Mouse (Mus musculus) midbrain, embryonic 12.5 days (tissue): ENCODE data around the gene Rep15. TPM values are rescaled to one million over a fixed set of nuclear protein-coding genes. Genes with fewer than 3 reads are reported as not detected.

Experiments
- ATAC-seq: fragments of 200-750 bp; cut with Nextera tagmentation; 2 replicates; pipeline ENCODE4 v1.8.0; 2017; ENCODE audit warnings: low read depth, moderate TSS enrichment, moderate library complexity; ENCODE audit not compliant: low FRiP score
- H3K27ac ChIP-seq: fragments of 300-500 bp; sonication (generic); replicated peaks from 2 replicates; pipeline ENCODE4 v1.5.1; 2016; ENCODE audit warnings: mild to moderate bottlenecking
- H3K27me3 ChIP-seq: fragments of 300-500 bp; sonication (generic); 2 replicates; pipeline ENCODE4 v1.6.1; 2016; ENCODE audit warnings: mild to moderate bottlenecking
- H3K36me3 ChIP-seq: fragments of 300-500 bp; sonication (generic); 2 replicates; pipeline ENCODE4 v1.6.1; 2016
- H3K4me1 ChIP-seq: fragments of 300-500 bp; sonication (generic); 2 replicates; pipeline ENCODE4 v1.6.1; 2016
- H3K4me2 ChIP-seq: fragments of 300-500 bp; sonication (generic); replicated peaks from 2 replicates; pipeline ENCODE4 v1.6.1; 2016; ENCODE audit warnings: mild to moderate bottlenecking, moderate library complexity
- H3K4me3 ChIP-seq: fragments of 300-500 bp; sonication (generic); 2 replicates; pipeline ENCODE4 v1.5.1; 2016; ENCODE audit warnings: mild to moderate bottlenecking
- H3K9ac ChIP-seq: fragments of 300-500 bp; sonication (generic); replicated peaks from 2 replicates; pipeline ENCODE4 v1.6.1; 2016; ENCODE audit warnings: mild to moderate bottlenecking, moderate library complexity
- H3K9me3 ChIP-seq: fragments of 300-500 bp; sonication (generic); 2 replicates; pipeline ENCODE4 v1.6.1; 2016; ENCODE audit warnings: mild to moderate bottlenecking
- WGBS: fragments of 180-500 bp; shearing (Covaris S2); methylation state at CpG from one replicate; pipeline ENCODE4 v1.1.7; 2016; 5-methylcytosine and 5-hydroxymethylcytosine counted together
- polyA plus RNA-seq: library from polyadenylated mRNA; unstranded; fragments of >200 nt; fragmentation: Nextera tagmentation; extraction: Ambion mirVana; gene quantifications from 2 replicates; pipeline ENCODE4 v1.2.1, GENCODE M21; 2016

Rep15 gene
- polyA plus RNA-seq, 1 experiment from 2014 or later, result 0.42 TPM

DNA sequence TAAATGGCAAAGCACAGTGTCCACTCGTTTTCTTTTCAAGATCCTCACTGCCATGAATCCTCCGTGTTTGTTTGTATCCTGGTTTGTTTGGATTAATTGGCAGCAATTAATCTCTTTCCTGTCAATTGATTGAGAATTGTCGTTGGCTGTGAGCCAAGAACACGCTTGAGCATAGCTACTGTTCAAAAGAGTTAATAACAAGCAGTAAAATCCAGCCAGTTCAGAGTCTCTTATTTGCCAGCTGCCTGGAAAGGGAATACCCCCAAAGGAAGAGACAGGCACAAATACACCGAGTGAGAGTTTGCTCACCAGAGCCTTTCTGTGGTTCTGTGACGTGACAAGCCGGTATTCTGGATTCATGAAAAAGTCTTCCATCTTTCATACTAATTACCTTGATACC is 29.6 kb downstream of the Rep15 start:
- H3K9ac ChIP-seq, result no peak overlapping the region
- H3K36me3 ChIP-seq, result peaks cover 63% of the 10 kb centered on the region
- no peak overlapping the region for H3K4me2 ChIP-seq
- H3K9me3 ChIP-seq, result no peaks in the 10 kb centered on the region
- no peak for ATAC-seq
- H3K4me1 ChIP-seq, result no peaks in the 10 kb centered on the region; the same call in 1 of the 2 replicates
- 91% methylated on average over 7 of the region's 7 CpGs for WGBS
- no peaks in the 10 kb centered on the region for H3K27me3 ChIP-seq
- H3K27ac ChIP-seq, result no peak overlapping the region
- H3K4me3 ChIP-seq, result no peak overlapping the region

- ATAC-seq, result no peak
- no peaks in the 10 kb centered on the region for H3K9me3 ChIP-seq
- 92% methylated on average over 7 of the region's 7 CpGs for WGBS
- no peak overlapping the region for H3K27ac ChIP-seq
- no peak overlapping the region for H3K9ac ChIP-seq
- H3K4me1 ChIP-seq, result no peaks in the 10 kb centered on the region; the same call in 1 of the 2 replicates
- no peak overlapping the region for H3K4me2 ChIP-seq
- H3K36me3 ChIP-seq, result peaks cover 62% of the 10 kb centered on the region
- no peak overlapping the region for H3K4me3 ChIP-seq
- no peaks in the 10 kb centered on the region for H3K27me3 ChIP-seq
Measured at GRCm38 (mm10) chr6:147062694-147063093, 30.3 kb downstream of the Rep15 start.

DNA sequence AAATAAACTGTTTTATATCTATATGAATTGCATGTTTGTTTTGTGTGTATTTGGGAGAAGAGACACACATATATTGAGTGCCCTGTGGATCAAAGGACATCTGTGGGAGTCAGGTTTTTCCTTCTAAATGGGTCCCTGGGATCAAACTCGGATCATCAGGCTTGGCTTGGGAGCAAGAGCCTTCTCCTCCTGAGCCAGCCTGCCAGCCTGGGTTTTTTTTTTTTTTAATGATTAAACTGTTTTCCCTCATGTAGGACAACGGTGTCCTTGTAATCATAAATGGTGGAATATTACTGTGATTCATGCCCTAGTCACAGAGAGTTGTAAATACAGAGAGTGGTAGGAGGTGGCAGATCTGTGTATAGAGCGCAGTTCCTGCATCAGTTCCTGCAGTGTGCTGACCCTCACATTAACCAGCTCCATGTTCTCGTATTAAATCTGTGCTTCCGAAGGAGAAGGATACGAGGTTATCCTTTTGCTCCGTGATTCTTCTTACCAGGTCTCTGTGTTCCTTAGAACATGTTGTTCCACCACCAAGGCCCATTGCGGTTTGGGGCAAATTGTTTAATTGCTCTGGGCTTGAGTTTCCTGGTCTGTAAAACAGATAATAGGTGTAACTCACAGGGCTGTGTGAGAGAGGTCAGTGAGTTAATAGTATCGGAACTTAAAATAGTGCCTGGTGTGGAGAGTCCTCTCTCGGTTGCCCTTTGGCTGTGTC is 32.0 kb downstream of the Rep15 start:
- 94% methylated on average over 10 of the region's 10 CpGs for WGBS
- no peak overlapping the region for H3K27ac ChIP-seq
- no peak overlapping the region for H3K4me2 ChIP-seq
- H3K27me3 ChIP-seq, result no peaks in the 10 kb centered on the region
- H3K9ac ChIP-seq, result no peak overlapping the region
- no peak for ATAC-seq
- no peaks in the 10 kb centered on the region for H3K9me3 ChIP-seq
- no peak overlapping the region for H3K4me3 ChIP-seq
- H3K36me3 ChIP-seq, result peaks cover 57% of the 10 kb centered on the region
- H3K4me1 ChIP-seq, result no peaks in the 10 kb centered on the region; the same call in 1 of the 2 replicates

DNA sequence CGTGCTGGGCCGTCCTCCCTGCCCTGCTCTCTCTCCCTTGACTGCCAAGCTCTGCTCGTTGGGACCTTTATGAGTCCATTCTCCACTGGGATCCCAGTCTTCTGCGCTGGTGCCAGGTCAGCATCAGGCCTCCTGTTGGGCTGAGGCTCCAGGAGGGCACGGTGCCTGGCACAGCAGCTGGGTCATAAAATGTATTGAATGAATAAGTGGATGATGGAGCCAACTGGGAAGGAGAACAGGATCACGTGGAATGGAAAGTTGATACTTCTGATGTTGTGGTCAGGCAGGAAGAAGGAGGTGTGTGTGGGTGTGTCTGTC is 32.5 kb downstream of the Rep15 start:
- Histone ChIP-seq H3K9me3 (no peaks in the 10 kb centered on the region), H3K4me3 (no peak overlapping the region), H3K27ac (no peak overlapping the region), H3K27me3 (no peaks in the 10 kb centered on the region), H3K36me3 (peaks cover 61% of the 10 kb centered on the region), H3K9ac (no peak overlapping the region), H3K4me2 (no peak overlapping the region), H3K4me1 (no peaks in the 10 kb centered on the region; the same call in 1 of the 2 replicates)
- 92% methylated on average over 6 of the region's 6 CpGs for WGBS
- no peak for ATAC-seq

DNA sequence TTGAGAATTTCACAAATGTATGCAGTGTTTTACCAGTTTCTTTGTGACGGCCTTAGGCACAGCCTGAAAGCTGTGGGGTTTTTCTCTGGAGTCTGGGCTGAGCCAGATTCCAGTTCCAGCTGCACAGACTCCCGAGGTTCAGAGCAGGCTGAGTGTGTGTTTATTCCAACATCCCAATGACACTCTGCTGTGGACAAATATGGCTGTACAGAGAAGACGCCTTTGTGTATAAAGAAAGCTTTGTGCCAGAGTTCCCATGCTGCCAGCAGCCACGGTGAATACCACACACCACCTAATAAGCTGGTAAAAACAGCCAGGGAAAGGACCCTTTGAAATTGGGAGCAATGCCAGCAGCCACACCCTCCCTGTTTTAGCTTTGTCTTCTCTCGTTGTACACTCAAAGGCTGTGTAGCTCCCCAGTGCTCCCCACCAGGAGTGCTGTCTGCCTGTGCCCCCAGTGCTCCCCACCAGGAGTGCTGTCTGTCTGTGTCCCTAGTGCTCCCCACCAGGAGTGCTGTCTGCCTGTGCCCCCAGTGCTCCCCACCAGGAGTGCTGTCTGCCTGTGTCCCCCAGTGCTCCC is 43.5 kb downstream of the Rep15 start:
- H3K4me3 ChIP-seq, result no peak overlapping the region
- peaks cover 17% of the 10 kb centered on the region for H3K36me3 ChIP-seq
- ATAC-seq, result no peak
- WGBS, result 57% methylated on average over 5 of the region's 5 CpGs
- no peak overlapping the region for H3K27ac ChIP-seq
- H3K9me3 ChIP-seq, result no peaks in the 10 kb centered on the region
- no peaks in the 10 kb centered on the region for H3K27me3 ChIP-seq
- no peak overlapping the region for H3K4me2 ChIP-seq
- no peak overlapping the region for H3K9ac ChIP-seq
- H3K4me1 ChIP-seq, result no peaks in the 10 kb centered on the region

- Histone ChIP-seq H3K9me3 (no peaks in the 10 kb centered on the region), H3K27ac (no peak overlapping the region), H3K4me3 (no peak overlapping the region), H3K4me2 (no peak overlapping the region), H3K9ac (no peak overlapping the region), H3K36me3 (0 out of 2 replicates have a peak, but pooled peaks cover 9% of the 10 kb centered on the region), H3K4me1 (no peaks in the 10 kb centered on the region), H3K27me3 (no peaks in the 10 kb centered on the region)
- 72% methylated on average over 8 of the region's 8 CpGs for WGBS
- peak; percentile 69; the same call in 1 of the 2 replicates for ATAC-seq
Measured at GRCm38 (mm10) chr6:147076878-147077277, 44.5 kb downstream of the Rep15 start.

GRCm38 (mm10) chr6:147079919-147080318 is 47.5 kb downstream of the Rep15 start:
- Histone ChIP-seq H3K9ac (no peak overlapping the region), H3K4me1 (no peaks in the 10 kb centered on the region), H3K9me3 (no peaks in the 10 kb centered on the region), H3K4me3 (no peak overlapping the region), H3K27ac (no peak overlapping the region), H3K36me3 (no peaks in the 10 kb centered on the region), H3K4me2 (no peak overlapping the region), H3K27me3 (no peaks in the 10 kb centered on the region)
- WGBS, result 96% methylated on average over 10 of the region's 10 CpGs
- no peak for ATAC-seq

Other genes starting within 250 kb of the Rep15 start
- 1.3 and 2.4 TPM in 2 replicates for gene Arntl2, start 236.5 kb upstream of the Rep15 start, polyA plus RNA-seq
- gene Smco2, start 182.5 kb upstream of the Rep15 start, polyA plus RNA-seq, result not detected in 2 replicates
- 25.0 and 25.8 TPM in 2 replicates for gene Ppfibp1, start 144.1 kb upstream of the Rep15 start, polyA plus RNA-seq
- 0.15 TPM in 1 of 2 replicates, not detected in the other for gene 1700034J05Rik, start 78.2 kb upstream of the Rep15 start, polyA plus RNA-seq
- 70.6 and 83.0 TPM in 2 replicates for gene Mrps35, start 10.2 kb downstream of the Rep15 start, polyA plus RNA-seq
- 0.21 and 0.32 TPM in 2 replicates for gene Mansc4, start 54.4 kb downstream of the Rep15 start, polyA plus RNA-seq
- gene Klhl42, start 58.8 kb downstream of the Rep15 start, polyA plus RNA-seq, result 8.2 and 9.0 TPM in 2 replicates
- 0.85 and 1.2 TPM in 2 replicates for gene Pthlh, start 231.6 kb downstream of the Rep15 start, polyA plus RNA-seq